Mouse (Mus musculus) brown adipose tissue, adult 24 weeks (tissue): ENCODE results near the gene Tec. TPM values are rescaled to one million over a fixed set of nuclear protein-coding genes. Genes with fewer than 3 reads are reported as not detected.
A peak's percentile ranks its signal among the peaks of the same experiment; 100 is the strongest.

Experiments
- H3K27ac ChIP-seq: fragments of 200-500 bp; replicated peaks from 2 replicates; pipeline ENCODE4 v1.5.1; 2012; ENCODE audit warnings: low read depth, mild to moderate bottlenecking, low read length
- H3K4me1 ChIP-seq: fragments of 200-500 bp; 2 replicates; pipeline ENCODE4 v1.6.1; 2012; ENCODE audit warnings: low read length, mixed read lengths; ENCODE audit not compliant: control insufficient read depth, insufficient read depth, insufficient read length
- H3K4me3 ChIP-seq: fragments of 200-500 bp; 2 replicates; pipeline ENCODE4 v1.5.1; 2012; ENCODE audit warnings: low read depth, mild to moderate bottlenecking, low read length, moderate library complexity; ENCODE audit not compliant: insufficient read depth
- polyA plus RNA-seq: library from polyadenylated mRNA; stranded (reverse); fragments of >200 nt; gene quantifications from 2 replicates; pipeline ENCODE4 v1.2.4, GENCODE M21; 2012; ENCODE audit not compliant: missing spikeins, insufficient read depth, insufficient read length

The Tec gene
- polyA plus RNA-seq, 1 experiment, result 1.4 TPM

GRCm38 (mm10) chr5:72809480-72809879, 58.8 kb downstream of the Tec start:
- Histone ChIP-seq H3K4me3 (no peak overlapping the region), H3K27ac (no peak overlapping the region)

DNA sequence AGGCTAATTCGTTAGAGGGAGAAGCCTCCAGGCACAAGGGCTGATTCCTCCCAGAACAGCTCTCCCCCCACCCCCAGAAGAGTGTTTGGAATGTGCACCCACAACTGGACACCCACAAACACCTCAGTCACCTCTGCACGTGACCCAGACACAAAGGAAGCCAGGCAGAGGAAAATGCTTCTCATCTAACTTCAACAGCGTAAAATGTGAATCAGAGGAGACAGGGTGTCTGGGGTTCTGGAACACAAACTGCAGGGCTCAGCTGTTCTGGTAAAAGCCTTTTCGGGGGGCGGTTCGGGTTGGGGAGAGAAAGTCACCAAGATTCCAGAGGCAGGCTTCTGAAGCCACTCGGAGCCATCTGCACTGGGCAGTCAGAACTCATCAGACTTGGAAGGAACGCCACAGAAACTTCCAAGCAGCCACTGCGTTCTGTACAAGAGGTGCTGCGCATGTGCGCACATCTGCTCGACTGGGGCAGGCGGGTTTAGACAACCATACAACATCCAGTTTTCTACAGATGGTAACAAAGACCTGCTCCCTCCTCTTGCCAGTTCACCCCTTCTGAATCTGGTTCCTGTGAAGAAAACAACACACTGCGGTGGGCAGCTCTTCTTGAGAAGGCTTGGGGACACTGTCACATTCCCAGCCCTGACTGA, 59.7 kb downstream of the Tec start:
- H3K27ac ChIP-seq, result no peak overlapping the region
- no peak overlapping the region for H3K4me3 ChIP-seq
- no peaks in the 10 kb centered on the region for H3K4me1 ChIP-seq

More at GRCm38 (mm10) chr5:72809480-72809879, 58.8 kb downstream of the Tec start:
- no peaks in the 10 kb centered on the region for H3K4me1 ChIP-seq

DNA sequence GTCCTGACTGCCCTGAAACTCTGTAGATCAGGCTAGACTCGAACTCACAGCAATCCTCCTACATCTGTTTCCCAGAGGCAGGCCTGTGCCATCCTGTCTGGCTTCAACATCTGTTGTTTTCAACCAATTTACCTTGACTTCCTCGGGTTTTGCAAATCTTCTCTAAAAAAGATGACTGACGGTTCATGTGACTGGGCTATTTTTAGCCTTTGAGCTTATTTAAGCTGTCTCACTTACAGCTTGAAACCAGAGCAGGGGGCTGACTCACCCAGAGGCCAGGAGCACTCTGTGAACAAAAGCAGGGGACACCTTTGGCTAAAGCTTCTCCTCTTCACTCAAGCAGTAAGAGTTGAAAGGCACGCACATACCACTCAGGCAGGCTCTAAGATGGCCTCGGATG, 65.4 kb downstream of the Tec start:
- 0 out of 2 replicates have a peak overlapping the region, but pooled peaks have one; percentile 35 for H3K27ac ChIP-seq

GRCm38 (mm10) chr5:72798563-72798962, 69.7 kb downstream of the Tec start:
- Histone ChIP-seq H3K4me1 (peaks cover 2% of the 10 kb centered on the region), H3K4me3 (no peak overlapping the region), H3K27ac (no peak overlapping the region)

More for the DNA sequence above, 65.4 kb downstream of the Tec start:
- Histone ChIP-seq H3K4me3 (no peak overlapping the region), H3K4me1 (no peaks in the 10 kb centered on the region)

GRCm38 (mm10) chr5:72796186-72796613, 72.1 kb downstream of the Tec start:
- Histone ChIP-seq H3K4me3 (peak overlapping the region; percentile 35), H3K4me1 (peaks cover 2% of the 10 kb centered on the region), H3K27ac (peak overlapping the region; percentile 71)

DNA sequence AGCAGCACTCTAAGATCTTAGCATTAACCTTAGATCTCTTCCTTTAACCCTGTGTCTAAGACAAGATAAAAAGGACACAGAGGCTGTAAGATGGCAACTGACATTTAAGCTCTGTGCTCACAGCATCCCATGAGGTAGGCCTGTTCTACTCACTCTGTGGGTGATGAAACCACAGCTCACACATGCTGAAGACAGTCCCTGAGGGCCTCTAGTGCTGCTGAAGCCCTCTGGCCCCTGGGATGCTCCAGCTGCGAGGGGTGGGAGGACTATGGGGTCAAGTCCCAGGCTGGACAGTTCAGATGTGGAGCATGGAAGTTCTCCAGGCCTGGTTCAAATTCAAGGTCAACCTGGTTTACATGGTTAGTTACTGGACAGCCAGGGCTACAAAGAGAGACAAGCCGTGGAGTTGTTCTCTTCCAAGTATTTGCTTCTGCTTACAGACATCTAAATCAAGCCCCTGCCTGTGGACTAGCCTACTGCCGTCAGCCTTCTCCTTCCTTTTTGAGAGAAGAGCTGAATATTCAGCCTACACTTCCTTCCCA, 74.9 kb downstream of the Tec start:
- H3K4me3 ChIP-seq, result no peak overlapping the region
- peaks cover 2% of the 10 kb centered on the region for H3K4me1 ChIP-seq
- H3K27ac ChIP-seq, result peak overlapping the region; percentile 26; the same call in 1 of the 2 replicates

DNA sequence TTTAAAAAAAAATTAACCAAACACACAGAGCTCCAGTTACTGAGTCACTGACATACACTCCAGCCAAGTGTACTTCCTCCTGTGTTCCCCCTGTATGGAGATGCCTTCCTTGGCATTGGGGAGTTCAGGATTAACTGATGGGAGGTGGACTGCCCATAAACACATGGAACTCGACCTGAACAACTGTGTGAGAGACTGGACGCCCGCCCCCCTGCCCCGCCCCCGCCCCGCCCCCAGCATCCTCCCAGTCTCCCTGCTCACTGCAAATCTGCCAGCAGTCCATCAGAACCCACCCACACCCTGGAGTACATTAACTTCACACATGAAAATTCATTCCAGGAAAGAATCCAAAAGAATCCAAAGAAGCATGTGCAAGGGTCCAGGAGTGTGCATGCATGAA, 76.5 kb downstream of the Tec start:
- Histone ChIP-seq H3K4me1 (peaks cover 2% of the 10 kb centered on the region), H3K27ac (no peak overlapping the region), H3K4me3 (no peak overlapping the region)

GRCm38 (mm10) chr5:72791386-72791785, 76.9 kb downstream of the Tec start:
- Histone ChIP-seq H3K4me3 (no peak overlapping the region), H3K27ac (no peak overlapping the region), H3K4me1 (peaks cover 2% of the 10 kb centered on the region)

- no peak overlapping the region for H3K4me3 ChIP-seq
- H3K27ac ChIP-seq, result no peak overlapping the region
Measured at GRCm38 (mm10) chr5:72785451-72785850, 82.8 kb downstream of the Tec start.

DNA sequence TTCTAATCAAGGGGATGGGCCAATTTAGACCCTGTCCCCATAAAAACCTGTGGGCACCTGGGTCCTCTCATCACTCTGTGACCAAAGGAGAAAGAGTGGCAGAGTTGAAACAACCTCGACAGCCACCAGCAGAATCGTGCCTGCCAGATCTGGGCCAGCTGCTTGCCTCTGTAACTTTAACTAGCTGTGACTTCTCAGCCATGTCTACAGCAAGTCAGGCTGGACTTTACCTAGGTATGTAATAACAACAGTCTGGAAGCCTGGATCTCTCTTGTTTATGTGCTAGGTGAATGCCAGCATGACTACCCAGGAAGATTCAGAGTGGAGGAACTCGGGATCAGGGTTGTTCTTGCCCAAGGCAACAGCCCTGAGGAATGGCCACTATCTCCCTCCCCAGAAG, 83.6 kb downstream of the Tec start:
- Histone ChIP-seq H3K27ac (no peak overlapping the region), H3K4me1 (no peaks in the 10 kb centered on the region), H3K4me3 (no peak overlapping the region)

More at GRCm38 (mm10) chr5:72785451-72785850, 82.8 kb downstream of the Tec start:
- no peaks in the 10 kb centered on the region for H3K4me1 ChIP-seq

DNA sequence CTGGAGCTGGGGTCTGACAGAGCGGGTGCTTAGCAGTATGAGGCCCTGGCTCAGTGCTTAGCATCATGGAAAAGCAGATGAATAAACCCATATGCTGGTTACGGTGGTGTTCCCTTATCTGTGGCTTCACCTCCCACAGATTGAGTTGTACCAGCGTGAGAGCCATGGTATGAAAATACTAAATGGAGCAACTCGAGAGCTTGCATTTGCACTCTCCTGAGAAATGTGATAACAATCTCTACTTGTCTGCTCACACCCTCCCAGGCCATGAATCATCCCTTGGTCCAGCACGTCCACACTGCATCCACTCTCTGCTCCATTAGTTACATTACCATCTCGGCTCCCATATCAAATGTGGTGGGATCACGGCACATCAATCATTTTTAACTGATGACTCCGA, 84.3 kb downstream of the Tec start:
- Histone ChIP-seq H3K27ac (no peak overlapping the region), H3K4me1 (no peaks in the 10 kb centered on the region), H3K4me3 (no peak overlapping the region)

- Histone ChIP-seq H3K4me1 (no peaks in the 10 kb centered on the region), H3K4me3 (no peak overlapping the region), H3K27ac (no peak overlapping the region)
Measured at GRCm38 (mm10) chr5:72783123-72783522, 85.2 kb downstream of the Tec start.

- no peak overlapping the region for H3K4me3 ChIP-seq
- H3K27ac ChIP-seq, result no peak overlapping the region
- no peaks in the 10 kb centered on the region for H3K4me1 ChIP-seq
Measured at GRCm38 (mm10) chr5:72781776-72782175, 86.5 kb downstream of the Tec start.

DNA sequence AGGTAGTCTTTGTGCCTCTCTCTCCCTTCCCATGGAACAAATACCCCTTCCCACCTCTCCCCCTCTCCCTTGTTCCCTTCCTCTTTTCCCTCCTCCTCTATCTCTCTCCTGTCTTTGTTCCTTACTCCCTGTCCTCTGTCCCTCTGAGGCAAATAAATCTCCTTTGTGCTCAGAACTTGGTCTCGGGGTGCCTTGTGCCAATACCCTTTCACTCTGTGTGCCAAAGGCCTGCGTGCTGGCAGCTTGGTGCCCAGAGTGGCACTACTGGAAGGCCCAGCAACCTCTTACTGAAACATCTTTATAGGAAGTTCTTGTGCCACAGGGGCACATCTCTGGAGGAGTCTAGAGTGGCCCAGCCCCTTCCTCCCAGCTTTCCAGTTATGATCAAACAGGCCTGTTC, 91.7 kb downstream of the Tec start:
- no peak overlapping the region for H3K27ac ChIP-seq
- H3K4me1 ChIP-seq, result no peaks in the 10 kb centered on the region
- H3K4me3 ChIP-seq, result no peak overlapping the region

- Histone ChIP-seq H3K27ac (no peak overlapping the region), H3K4me3 (no peak overlapping the region), H3K4me1 (no peaks in the 10 kb centered on the region)
Measured at GRCm38 (mm10) chr5:72776127-72776526, 92.2 kb downstream of the Tec start.

GRCm38 (mm10) chr5:72769841-72770240, 98.4 kb downstream of the Tec start:
- no peak overlapping the region for H3K4me3 ChIP-seq
- H3K27ac ChIP-seq, result no peak overlapping the region
- no peaks in the 10 kb centered on the region for H3K4me1 ChIP-seq
